ENCODE assay signal across 11 mouse cellular contexts in the genomic region with DNA sequence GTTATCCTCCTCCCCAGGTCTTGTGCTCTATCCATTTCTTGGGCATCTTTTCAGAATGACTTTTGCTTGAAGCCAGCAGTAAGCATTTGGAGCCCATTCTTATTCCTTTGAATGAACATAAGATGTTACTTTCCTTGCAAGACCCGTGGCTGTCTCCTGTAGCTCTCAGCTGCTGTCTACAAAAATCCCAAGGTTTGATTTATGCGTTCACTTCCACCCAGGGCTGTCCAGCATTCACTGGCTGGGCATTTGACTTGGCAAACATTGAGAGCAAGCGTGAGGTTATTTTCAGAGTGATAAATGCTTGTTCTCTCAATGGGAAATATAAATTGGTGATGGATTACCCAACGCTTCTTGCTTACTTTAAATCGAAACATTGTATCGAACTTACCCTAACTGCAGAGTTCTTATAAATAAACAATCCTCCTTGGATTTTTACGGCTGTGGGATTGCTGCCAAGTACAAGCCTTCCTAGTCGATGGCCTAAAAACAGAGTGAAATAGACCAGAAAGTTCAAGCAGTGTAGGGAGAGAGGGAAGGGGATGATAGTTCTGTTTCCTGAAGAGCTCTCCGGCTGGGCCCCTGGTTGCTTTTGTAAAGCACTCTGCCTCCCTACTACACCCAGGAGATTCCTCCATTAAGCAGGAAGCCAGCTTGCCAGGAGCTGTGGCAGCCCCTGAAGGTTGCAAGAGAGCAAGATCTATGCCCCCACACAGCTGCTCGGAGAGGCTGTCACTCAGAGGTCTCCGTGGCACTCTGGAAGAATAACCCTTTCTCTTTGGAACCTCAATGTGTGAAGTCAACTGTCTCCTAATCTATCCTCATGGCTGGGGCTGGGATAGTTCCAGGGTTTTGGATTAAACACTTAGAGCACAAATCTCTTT.
DNase-seq lines count a peak whose midpoint lies in the region; ATAC-seq and TF ChIP-seq lines count a peak whose summit lies in the region.
"Had no signal": no experiment of that assay in that cellular context is flagged by ENCODE, and none has a peak within 500 bp of the region (broad histone marks: within the 10 kb centered on the region; RNA-seq: fewer than 3 reads in every experiment).

No protein-coding gene starts in this region.

- no peak for TF ChIP-seq CTCF in hindbrain, postnatal 0 days (IDR thresholded peaks at IDR 0.05; ENCODE audit: low read depth)

- WGBS in hindbrain, postnatal 0 days, result 21% methylated on average over 11 of the region's 11 CpGs
- WGBS in limb, embryonic 15.5 days, result 28% methylated on average over 11 of the region's 11 CpGs

- no peak overlapping the region; the same call in 1 of the 2 replicates for H3K9ac ChIP-seq in hindbrain, postnatal 0 days (replicated peaks; ENCODE audit: low read length)
- H3K9ac ChIP-seq in limb, embryonic 15.5 days, result no peak overlapping the region
- H3K9ac ChIP-seq: liver, embryonic 13.5 days had no signal

- no peaks in the 10 kb centered on the region; the same call in 1 of the 2 replicates for H3K4me1 ChIP-seq in hindbrain, postnatal 0 days (ENCODE audit: insufficient read depth, low read length)
- H3K4me1 ChIP-seq in limb, embryonic 15.5 days, result peaks cover 10% of the 10 kb centered on the region

- H3K27ac ChIP-seq in hindbrain, postnatal 0 days, result peak overlapping the region; percentile 49
- H3K27ac ChIP-seq in limb, embryonic 15.5 days, result peak overlapping the region; percentile 75
- H3K27ac ChIP-seq: gastrocnemius, adult 2 months; liver, embryonic 13.5 days had no signal

- ATAC-seq in hindbrain, postnatal 0 days, result peak; percentile 73; the same call in 1 of the 2 replicates
- no peak for ATAC-seq in limb, embryonic 15.5 days (ENCODE audit: insufficient number of reproducible peaks, low FRiP score, low TSS enrichment, low read depth)
- no peak for ATAC-seq in frontal cortex, adult (ENCODE audit: low TSS enrichment)

- peak; percentile 21 for DNase-seq in urinary bladder, postnatal 14 days (ENCODE audit: low spot score)
- DNase-seq in urinary bladder, postnatal 36 days (ENCODE audit: low spot score in 2 of 2), result no peak
- DNase-seq in hindbrain, postnatal 0 days (ENCODE audit: low spot score), result peak; percentile 47
- DNase-seq in spleen, postnatal 36 days (ENCODE audit: low spot score in 2 of 2), result no peak
- DNase-seq in layer of hippocampus, adult 11-12 months (ENCODE audit: low spot score), result no peak
- DNase-seq in c-Kit-positive CD71-positive TER-119-positive erythroid progenitor cells, embryonic 14.5 days (ENCODE audit: low spot score), result no peak
- DNase-seq: gastrocnemius, adult 2 months; liver, embryonic 13.5 days; right cerebral cortex, postnatal 4 days had no signal

- no peaks in the 10 kb centered on the region for H3K27me3 ChIP-seq in hindbrain, postnatal 0 days (ENCODE audit: insufficient read depth, low read length)
- H3K27me3 ChIP-seq in limb, embryonic 15.5 days, result no peaks in the 10 kb centered on the region
- H3K27me3 ChIP-seq: liver, embryonic 13.5 days had no signal

- no peaks in the 10 kb centered on the region for H3K9me3 ChIP-seq in hindbrain, postnatal 0 days (ENCODE audit: low read length)
- no peaks in the 10 kb centered on the region for H3K9me3 ChIP-seq in limb, embryonic 15.5 days
- H3K9me3 ChIP-seq: liver, embryonic 13.5 days had no signal

- no peaks in the 10 kb centered on the region for H3K36me3 ChIP-seq in hindbrain, postnatal 0 days (ENCODE audit: insufficient read depth, low read length)
- no peaks in the 10 kb centered on the region for H3K36me3 ChIP-seq in limb, embryonic 15.5 days
- H3K36me3 ChIP-seq: liver, embryonic 13.5 days had no signal

- H3K4me3 ChIP-seq in hindbrain, postnatal 0 days (ENCODE audit: low read length), result no peak overlapping the region
- no peak overlapping the region for H3K4me3 ChIP-seq in limb, embryonic 15.5 days
- H3K4me3 ChIP-seq: gastrocnemius, adult 2 months; liver, embryonic 13.5 days had no signal

- H3K4me2 ChIP-seq in hindbrain, postnatal 0 days (ENCODE audit: low read depth, low read length), result peak overlapping the region; percentile 29
- H3K4me2 ChIP-seq in limb, embryonic 15.5 days, result no peak overlapping the region
- H3K4me2 ChIP-seq: liver, embryonic 13.5 days had no signal

Comparison
In these comparisons a context has a peak if more than half of its experiments do, and no peak if none do; other contexts are left out.
1. DNase-seq: peak in urinary bladder, postnatal 14 days (single experiment) and hindbrain, postnatal 0 days (single experiment); none in urinary bladder, postnatal 36 days (0 of 2), spleen, postnatal 36 days (0 of 2), layer of hippocampus, adult 11-12 months (single experiment) and c-Kit-positive CD71-positive TER-119-positive erythroid progenitor cells, embryonic 14.5 days (single experiment).